Mouse (Mus musculus) neural tube, embryonic 11.5 days (tissue): ENCODE data around the gene Nhlrc2. TPM values are rescaled to one million over a fixed set of nuclear protein-coding genes. Genes with fewer than 3 reads are reported as not detected.
A peak's percentile ranks its signal among the peaks of the same experiment; 100 is the strongest.
"Not testable (repeated sequence)": the region's sequence is repeated elsewhere in the genome, so short reads cannot be mapped to it uniquely, and the experiment has no call there.

ENCODE experiments used
- ATAC-seq: fragments of 200-750 bp; cut with Nextera tagmentation; 2 replicates; pipeline ENCODE4 v1.8.0; 2017; ENCODE audit warnings: moderate number of reproducible peaks, mild to moderate bottlenecking, moderate TSS enrichment, moderate library complexity; ENCODE audit not compliant: insufficient read depth, low FRiP score, low TSS enrichment
- DNase-seq: peaks from one replicate; pipeline ENCODE4 v3.0.0-alpha.2; 2015; ENCODE audit warnings: low spot score
- H3K27ac ChIP-seq: fragments of 300-500 bp; sonication (generic); 2 replicates; pipeline ENCODE4 v1.5.1; 2014; ENCODE audit warnings: low read depth, mild to moderate bottlenecking, low read length
- H3K27me3 ChIP-seq: fragments of 300-500 bp; sonication (generic); 2 replicates; pipeline ENCODE4 v1.6.1; 2014; ENCODE audit warnings: mild to moderate bottlenecking, low read length, mixed read lengths; ENCODE audit not compliant: control insufficient read depth, insufficient read depth
- H3K36me3 ChIP-seq: fragments of 300-500 bp; sonication (generic); 2 replicates; pipeline ENCODE4 v1.6.1; 2014; ENCODE audit warnings: mild to moderate bottlenecking, low read length, moderate library complexity, mixed read lengths; ENCODE audit not compliant: control insufficient read depth, insufficient read depth
- H3K4me1 ChIP-seq: fragments of 300-500 bp; sonication (generic); 2 replicates; pipeline ENCODE4 v1.6.1; 2014; ENCODE audit warnings: low read length, mixed read lengths; ENCODE audit not compliant: control insufficient read depth, insufficient read depth
- H3K4me2 ChIP-seq: fragments of 300-500 bp; sonication (generic); 2 replicates; pipeline ENCODE4 v1.6.1; 2014; ENCODE audit warnings: low read depth, mild to moderate bottlenecking, moderate library complexity
- H3K4me3 ChIP-seq: fragments of 300-500 bp; sonication (generic); 2 replicates; pipeline ENCODE4 v1.5.1; 2014; ENCODE audit warnings: low read depth, low read length
- H3K9ac ChIP-seq: fragments of 300-500 bp; sonication (generic); 2 replicates; pipeline ENCODE4 v1.6.1; 2014; ENCODE audit warnings: mild to moderate bottlenecking, low read length
- H3K9me3 ChIP-seq: fragments of 300-500 bp; sonication (generic); 2 replicates; pipeline ENCODE4 v1.6.1; 2016; ENCODE audit warnings: low read length; ENCODE audit not compliant: control insufficient read depth
- WGBS: fragments of 180-500 bp; shearing (Covaris S2); extraction: QIAGEN DNeasy Blood & Tissue Kit; methylation state at CpG from one replicate; pipeline ENCODE4 v1.1.7; 2014; 5-methylcytosine and 5-hydroxymethylcytosine counted together
- polyA plus RNA-seq: library from polyadenylated mRNA; unstranded; fragments of >200 nt; fragmentation: Nextera tagmentation; extraction: Ambion mirVana; gene quantifications from 2 replicates; pipeline ENCODE4 v1.2.1, GENCODE M21; 2014

Nhlrc2 gene
- 12.7 and 13.9 TPM in 2 replicates for polyA plus RNA-seq

- Histone ChIP-seq H3K9me3 (no peaks in the 10 kb centered on the region), H3K27me3 (no peaks in the 10 kb centered on the region), H3K4me1 (peaks cover 5% of the 10 kb centered on the region; the same call in 1 of the 2 replicates), H3K36me3 (no peaks in the 10 kb centered on the region), H3K27ac (peak within 1 kb of the TSS; percentile 95), H3K4me2 (peak within 1 kb of the TSS; percentile 48), H3K9ac (peak within 1 kb of the TSS; percentile 98), H3K4me3 (peak within 1 kb of the TSS; percentile 89)
- DNase-seq (peak; percentile 85), ATAC-seq (peak; percentile 86)
- under 1% methylated on average over 62 of the region's 69 CpGs for WGBS
These were observed at the start of gene Nhlrc2 for GRCm38 (mm10) chr19:56548230-56549032. Gene Nhlrc2 (plus strand): TSS chr19:56548261.

DNA sequence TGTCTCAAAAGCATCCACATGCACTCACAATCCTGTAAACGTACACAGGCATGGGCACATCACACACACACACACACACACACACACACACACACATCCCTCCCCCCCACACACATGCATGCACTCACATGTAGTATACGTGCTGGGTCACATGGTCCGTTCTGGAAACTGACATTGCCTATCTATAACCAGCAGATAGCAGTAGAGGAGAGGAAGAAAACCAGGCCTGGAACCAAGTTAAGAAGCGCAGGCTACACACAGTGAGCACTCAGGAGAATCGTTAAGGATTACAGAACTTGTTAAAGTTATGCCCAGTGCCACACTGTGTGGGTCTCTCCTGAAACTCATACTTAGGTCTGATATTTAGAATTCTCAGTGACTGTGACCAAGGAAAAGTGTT is 45.0 kb upstream of the Nhlrc2 start:
- H3K9me3 ChIP-seq, H3K27ac ChIP-seq, DNase-seq, H3K4me3 ChIP-seq, H3K9ac ChIP-seq, H3K4me2 ChIP-seq, ATAC-seq, H3K4me1 ChIP-seq, H3K27me3 ChIP-seq, H3K36me3 ChIP-seq: not testable (repeated sequence)
- no CpG with 5 or more reads among the region's 5 CpGs for WGBS

- not testable (repeated sequence) for H3K36me3 ChIP-seq, H3K27ac ChIP-seq, H3K9ac ChIP-seq, H3K4me1 ChIP-seq, H3K4me3 ChIP-seq, DNase-seq, H3K9me3 ChIP-seq, H3K27me3 ChIP-seq, ATAC-seq, H3K4me2 ChIP-seq
- WGBS = no CpG with 5 or more reads among the region's 5 CpGs
These were observed 44.5 kb upstream of the Nhlrc2 start for GRCm38 (mm10) chr19:56503525-56503924.

- not testable (repeated sequence) for H3K36me3 ChIP-seq, H3K9ac ChIP-seq, H3K4me2 ChIP-seq, H3K27me3 ChIP-seq, H3K27ac ChIP-seq, H3K9me3 ChIP-seq, DNase-seq, H3K4me1 ChIP-seq, ATAC-seq, H3K4me3 ChIP-seq
- WGBS = no CpG with 5 or more reads among the region's 4 CpGs
These were observed 36.9 kb upstream of the Nhlrc2 start for GRCm38 (mm10) chr19:56511207-56511606.

DNA sequence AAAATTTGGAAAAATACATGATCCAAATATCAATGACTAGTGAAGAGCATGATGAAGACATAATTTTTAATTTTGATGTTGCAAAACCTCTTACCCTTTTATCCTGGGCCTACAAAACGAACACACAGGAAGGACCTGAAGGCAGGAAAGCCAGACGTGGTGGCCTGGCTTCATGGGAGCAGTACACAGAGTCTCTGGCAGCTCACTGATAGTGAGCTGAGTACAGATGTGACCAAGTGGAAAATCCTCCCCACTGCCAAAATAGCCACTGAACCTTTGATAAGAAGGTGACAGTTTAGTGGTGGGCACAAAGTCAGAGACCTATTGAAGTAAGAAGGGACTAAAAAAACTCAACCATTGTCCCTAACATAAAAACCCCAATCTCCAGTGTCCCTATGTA is 34.5 kb upstream of the Nhlrc2 start:
- not testable (repeated sequence) for H3K36me3 ChIP-seq, H3K27ac ChIP-seq, ATAC-seq, H3K4me3 ChIP-seq, DNase-seq, H3K27me3 ChIP-seq, H3K9ac ChIP-seq, H3K4me1 ChIP-seq, H3K9me3 ChIP-seq, H3K4me2 ChIP-seq
- no CpG with 5 or more reads among the region's 2 CpGs for WGBS

DNA sequence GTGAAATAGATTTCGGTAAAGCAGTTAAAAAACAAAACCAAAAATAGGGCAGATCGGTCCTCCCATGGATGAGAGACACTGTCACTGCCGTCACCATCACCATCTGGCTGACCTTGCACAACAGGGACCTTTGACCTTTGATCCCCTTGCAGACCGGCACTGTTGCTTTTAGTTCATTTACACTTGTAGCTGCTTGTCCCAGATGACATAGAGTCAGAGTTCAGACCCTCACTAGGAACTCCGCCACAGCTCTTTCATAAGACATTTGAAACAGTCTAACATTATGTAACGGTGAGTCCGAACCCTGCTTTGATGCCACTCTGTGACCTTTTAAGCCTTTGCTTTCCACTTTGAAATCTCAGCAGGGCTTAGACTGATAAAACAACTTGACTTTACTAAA is 28.7 kb upstream of the Nhlrc2 start:
- H3K4me1 ChIP-seq, DNase-seq, H3K27me3 ChIP-seq, H3K4me2 ChIP-seq, H3K27ac ChIP-seq, H3K4me3 ChIP-seq, H3K9ac ChIP-seq, ATAC-seq, H3K36me3 ChIP-seq, H3K9me3 ChIP-seq: not testable (repeated sequence)
- no CpG with 5 or more reads among the region's 7 CpGs for WGBS

DNA sequence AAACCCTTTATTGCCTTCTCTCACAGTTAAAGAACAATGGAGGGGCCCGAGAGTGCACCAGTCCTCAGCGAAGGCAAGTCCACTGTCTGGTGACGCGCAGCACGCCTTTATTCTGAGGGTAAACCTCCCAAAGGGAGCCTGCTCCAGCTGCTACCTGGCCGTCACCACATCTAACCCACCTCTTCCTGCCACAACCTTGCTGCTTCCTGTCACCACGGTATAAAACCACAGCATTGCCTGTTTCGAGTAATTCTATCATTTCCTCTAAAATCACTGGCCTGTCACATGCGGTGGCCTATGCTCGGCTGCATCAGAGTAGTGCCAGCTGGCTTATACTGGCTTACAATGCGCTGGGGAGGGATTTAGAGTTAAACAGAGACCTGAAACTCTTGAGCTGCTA is 17.5 kb upstream of the Nhlrc2 start:
- H3K4me2 ChIP-seq, H3K27me3 ChIP-seq, H3K9me3 ChIP-seq, H3K4me3 ChIP-seq, H3K4me1 ChIP-seq, H3K27ac ChIP-seq, H3K36me3 ChIP-seq, ATAC-seq, DNase-seq, H3K9ac ChIP-seq: not testable (repeated sequence)
- WGBS = no CpG with 5 or more reads among the region's 11 CpGs

- Histone ChIP-seq H3K9ac (no peak overlapping the region), H3K4me3 (no peak overlapping the region), H3K27ac (no peak overlapping the region), H3K27me3 (no peaks in the 10 kb centered on the region), H3K4me1 (no peaks in the 10 kb centered on the region), H3K36me3 (no peaks in the 10 kb centered on the region; the same call in 1 of the 2 replicates), H3K9me3 (no peaks in the 10 kb centered on the region), H3K4me2 (no peak overlapping the region)
- WGBS = 95% methylated on average over 12 of the region's 12 CpGs
- DNase-seq = no peak
- no peak for ATAC-seq
These were observed 16.8 kb upstream of the Nhlrc2 start for GRCm38 (mm10) chr19:56531251-56531650.
